Mouse (Mus musculus): ENCODE data around the gene Ptprt. TPM values are rescaled to one million over a fixed set of nuclear protein-coding genes. Genes with fewer than 3 reads are reported as not detected.

Gene Ptprt
- polyA plus RNA-seq, 1 experiment from 2014 or later: 0.61 TPM

GRCm38 (mm10) chr2:162531638-162532037, 129.3 kb downstream of the Ptprt start:
- H3K9ac ChIP-seq (ENCODE audit: low read length): no peak overlapping the region
- no peak for ATAC-seq (ENCODE audit: insufficient number of reproducible peaks, insufficient read depth, low FRiP score, low read depth)
- H3K4me3 ChIP-seq (ENCODE audit: control insufficient read depth in 1 of 2, insufficient read depth in 1 of 2, low read depth in 1 of 2, low read length in 2 of 2): no peak overlapping the region
- H3K4me1 ChIP-seq (ENCODE audit: control insufficient read depth in 2 of 2, insufficient read depth in 2 of 2, low read length in 2 of 2): no peaks in the 10 kb centered on the region
- H3K27ac ChIP-seq (replicated peaks in 1 of 2; ENCODE audit: control insufficient read depth in 1 of 2, insufficient read depth in 1 of 2, low read depth in 2 of 2, low read length in 2 of 2): no peak overlapping the region
- H3K4me2 ChIP-seq (ENCODE audit: low read length): no peak overlapping the region
- no peaks in the 10 kb centered on the region for H3K27me3 ChIP-seq (ENCODE audit: control insufficient read depth, insufficient read depth, low read length)
- no peaks in the 10 kb centered on the region for H3K36me3 ChIP-seq (ENCODE audit: control insufficient read depth, insufficient read depth, low read length)
- WGBS: 69% methylated on average over 7 of the region's 7 CpGs
- H3K9me3 ChIP-seq (ENCODE audit: control insufficient read depth, low read length): peaks cover 7% of the 10 kb centered on the region; the same call in 1 of the 2 replicates

- H3K36me3 ChIP-seq (ENCODE audit: control insufficient read depth, insufficient read depth, low read length): no peaks in the 10 kb centered on the region
- H3K4me3 ChIP-seq (ENCODE audit: control insufficient read depth in 1 of 2, insufficient read depth in 1 of 2, low read depth in 1 of 2, low read length in 2 of 2): no peak overlapping the region
- H3K4me1 ChIP-seq (ENCODE audit: control insufficient read depth in 2 of 2, insufficient read depth in 2 of 2, low read length in 2 of 2): no peaks in the 10 kb centered on the region
- ATAC-seq (ENCODE audit: insufficient number of reproducible peaks, insufficient read depth, low FRiP score, low read depth): no peak
- 81% methylated on average over 3 of the region's 3 CpGs for WGBS
- H3K27me3 ChIP-seq (ENCODE audit: control insufficient read depth, insufficient read depth, low read length): no peaks in the 10 kb centered on the region
- H3K9ac ChIP-seq (ENCODE audit: low read length): no peak overlapping the region
- H3K9me3 ChIP-seq (ENCODE audit: control insufficient read depth, low read length): no peaks in the 10 kb centered on the region
- no peak overlapping the region for H3K4me2 ChIP-seq (ENCODE audit: low read length)
- H3K27ac ChIP-seq (replicated peaks in 1 of 2; ENCODE audit: control insufficient read depth in 1 of 2, insufficient read depth in 1 of 2, low read depth in 2 of 2, low read length in 2 of 2): no peak overlapping the region
These were observed 132.0 kb downstream of the Ptprt start for GRCm38 (mm10) chr2:162528911-162529310.

- Histone ChIP-seq H3K4me2 (ENCODE audit: low read length) (no peak overlapping the region), H3K4me3 (ENCODE audit: control insufficient read depth in 1 of 2, insufficient read depth in 1 of 2, low read depth in 1 of 2, low read length in 2 of 2) (no peak overlapping the region)
These were observed 145.0 kb downstream of the Ptprt start for GRCm38 (mm10) chr2:162515993-162516392.

GRCm38 (mm10) chr2:162513072-162513471, 147.9 kb downstream of the Ptprt start:
- peaks cover 0 to 2% of the 10 kb centered on the region in 2 experiments; a peak in 1 of 4 replicates for H3K4me1 ChIP-seq (ENCODE audit: control insufficient read depth in 2 of 2, insufficient read depth in 2 of 2, low read length in 2 of 2)
- no peaks in the 10 kb centered on the region for H3K36me3 ChIP-seq (ENCODE audit: control insufficient read depth, insufficient read depth, low read length)
- H3K4me2 ChIP-seq (ENCODE audit: low read length): no peak overlapping the region
- H3K27me3 ChIP-seq (ENCODE audit: control insufficient read depth, insufficient read depth, low read length): no peaks in the 10 kb centered on the region
- WGBS: 46% methylated on average over 4 of the region's 4 CpGs
- H3K4me3 ChIP-seq (ENCODE audit: control insufficient read depth in 1 of 2, insufficient read depth in 1 of 2, low read depth in 1 of 2, low read length in 2 of 2): no peak overlapping the region
- no peak overlapping the region for H3K27ac ChIP-seq (replicated peaks in 1 of 2; ENCODE audit: control insufficient read depth in 1 of 2, insufficient read depth in 1 of 2, low read depth in 2 of 2, low read length in 2 of 2)
- no peak for ATAC-seq (ENCODE audit: insufficient number of reproducible peaks, insufficient read depth, low FRiP score, low read depth)
- H3K9me3 ChIP-seq (ENCODE audit: control insufficient read depth, low read length): no peaks in the 10 kb centered on the region
- H3K9ac ChIP-seq (ENCODE audit: low read length): no peak overlapping the region

More at GRCm38 (mm10) chr2:162515993-162516392, 145.0 kb downstream of the Ptprt start:
- no peaks in the 10 kb centered on the region for H3K27me3 ChIP-seq (ENCODE audit: control insufficient read depth, insufficient read depth, low read length)
- H3K27ac ChIP-seq (replicated peaks in 1 of 2; ENCODE audit: control insufficient read depth in 1 of 2, insufficient read depth in 1 of 2, low read depth in 2 of 2, low read length in 2 of 2): no peak overlapping the region
- no peak for ATAC-seq (ENCODE audit: insufficient number of reproducible peaks, insufficient read depth, low FRiP score, low read depth)
- H3K4me1 ChIP-seq (ENCODE audit: control insufficient read depth in 2 of 2, insufficient read depth in 2 of 2, low read length in 2 of 2): peaks cover 0 to 2% of the 10 kb centered on the region in 2 experiments; a peak in 1 of 4 replicates
- no peak overlapping the region for H3K9ac ChIP-seq (ENCODE audit: low read length)
- H3K36me3 ChIP-seq (ENCODE audit: control insufficient read depth, insufficient read depth, low read length): no peaks in the 10 kb centered on the region
- 78% methylated on average over 8 of the region's 8 CpGs for WGBS
- no peaks in the 10 kb centered on the region for H3K9me3 ChIP-seq (ENCODE audit: control insufficient read depth, low read length)

- Histone ChIP-seq H3K9ac (ENCODE audit: low read length) (no peak overlapping the region), H3K27ac (replicated peaks in 1 of 2; ENCODE audit: control insufficient read depth in 1 of 2, insufficient read depth in 1 of 2, low read depth in 2 of 2, low read length in 2 of 2) (no peak overlapping the region), H3K9me3 (ENCODE audit: control insufficient read depth, low read length) (no peaks in the 10 kb centered on the region), H3K4me1 (ENCODE audit: control insufficient read depth in 2 of 2, insufficient read depth in 2 of 2, low read length in 2 of 2) (peaks cover 0 to 2% of the 10 kb centered on the region in 2 experiments; a peak in 1 of 4 replicates), H3K36me3 (ENCODE audit: control insufficient read depth, insufficient read depth, low read length) (no peaks in the 10 kb centered on the region), H3K4me3 (ENCODE audit: control insufficient read depth in 1 of 2, insufficient read depth in 1 of 2, low read depth in 1 of 2, low read length in 2 of 2) (no peak overlapping the region), H3K27me3 (ENCODE audit: control insufficient read depth, insufficient read depth, low read length) (no peaks in the 10 kb centered on the region), H3K4me2 (ENCODE audit: low read length) (no peak overlapping the region)
- WGBS: 80% methylated on average over 1 of the region's 1 CpGs
- no peak for ATAC-seq (ENCODE audit: insufficient number of reproducible peaks, insufficient read depth, low FRiP score, low read depth)
These were observed 148.9 kb downstream of the Ptprt start for GRCm38 (mm10) chr2:162512094-162512493.

GRCm38 (mm10) chr2:162509016-162509415, 151.9 kb downstream of the Ptprt start:
- H3K27ac ChIP-seq (replicated peaks in 1 of 2; ENCODE audit: control insufficient read depth in 1 of 2, insufficient read depth in 1 of 2, low read depth in 2 of 2, low read length in 2 of 2): no peak overlapping the region
- no peaks in the 10 kb centered on the region for H3K27me3 ChIP-seq (ENCODE audit: control insufficient read depth, insufficient read depth, low read length)
- peaks cover 0 to 2% of the 10 kb centered on the region in 2 experiments; a peak in 1 of 4 replicates for H3K4me1 ChIP-seq (ENCODE audit: control insufficient read depth in 2 of 2, insufficient read depth in 2 of 2, low read length in 2 of 2)
- no peak overlapping the region for H3K9ac ChIP-seq (ENCODE audit: low read length)
- ATAC-seq (ENCODE audit: insufficient number of reproducible peaks, insufficient read depth, low FRiP score, low read depth): no peak
- H3K4me2 ChIP-seq (ENCODE audit: low read length): no peak overlapping the region
- H3K36me3 ChIP-seq (ENCODE audit: control insufficient read depth, insufficient read depth, low read length): no peaks in the 10 kb centered on the region
- 62% methylated on average over 5 of the region's 5 CpGs for WGBS
- H3K4me3 ChIP-seq (ENCODE audit: control insufficient read depth in 1 of 2, insufficient read depth in 1 of 2, low read depth in 1 of 2, low read length in 2 of 2): no peak overlapping the region
- H3K9me3 ChIP-seq (ENCODE audit: control insufficient read depth, low read length): no peaks in the 10 kb centered on the region

GRCm38 (mm10) chr2:162507664-162508063, 153.3 kb downstream of the Ptprt start:
- Histone ChIP-seq H3K36me3 (ENCODE audit: control insufficient read depth, insufficient read depth, low read length) (no peaks in the 10 kb centered on the region), H3K9ac (ENCODE audit: low read length) (no peak overlapping the region), H3K4me3 (ENCODE audit: control insufficient read depth in 1 of 2, insufficient read depth in 1 of 2, low read depth in 1 of 2, low read length in 2 of 2) (no peak overlapping the region), H3K4me2 (ENCODE audit: low read length) (no peak overlapping the region), H3K4me1 (ENCODE audit: control insufficient read depth in 2 of 2, insufficient read depth in 2 of 2, low read length in 2 of 2) (no peaks in the 10 kb centered on the region), H3K27me3 (ENCODE audit: control insufficient read depth, insufficient read depth, low read length) (no peaks in the 10 kb centered on the region), H3K27ac (replicated peaks in 1 of 2; ENCODE audit: control insufficient read depth in 1 of 2, insufficient read depth in 1 of 2, low read depth in 2 of 2, low read length in 2 of 2) (no peak overlapping the region), H3K9me3 (ENCODE audit: control insufficient read depth, low read length) (no peaks in the 10 kb centered on the region)
- 84% methylated on average over 10 of the region's 10 CpGs for WGBS
- ATAC-seq (ENCODE audit: insufficient number of reproducible peaks, insufficient read depth, low FRiP score, low read depth): no peak

GRCm38 (mm10) chr2:162504850-162505249, 156.1 kb downstream of the Ptprt start:
- H3K4me1 ChIP-seq (ENCODE audit: control insufficient read depth in 2 of 2, insufficient read depth in 2 of 2, low read length in 2 of 2): no peaks in the 10 kb centered on the region
- no peak for ATAC-seq (ENCODE audit: insufficient number of reproducible peaks, insufficient read depth, low FRiP score, low read depth)
- no peaks in the 10 kb centered on the region for H3K27me3 ChIP-seq (ENCODE audit: control insufficient read depth, insufficient read depth, low read length)
- H3K4me3 ChIP-seq (ENCODE audit: control insufficient read depth in 1 of 2, insufficient read depth in 1 of 2, low read depth in 1 of 2, low read length in 2 of 2): no peak overlapping the region
- H3K9ac ChIP-seq (ENCODE audit: low read length): no peak overlapping the region
- 73% methylated on average over 4 of the region's 4 CpGs for WGBS
- H3K36me3 ChIP-seq (ENCODE audit: control insufficient read depth, insufficient read depth, low read length): no peaks in the 10 kb centered on the region
- H3K9me3 ChIP-seq (ENCODE audit: control insufficient read depth, low read length): no peaks in the 10 kb centered on the region
- H3K4me2 ChIP-seq (ENCODE audit: low read length): no peak overlapping the region
- no peak overlapping the region for H3K27ac ChIP-seq (replicated peaks in 1 of 2; ENCODE audit: control insufficient read depth in 1 of 2, insufficient read depth in 1 of 2, low read depth in 2 of 2, low read length in 2 of 2)

All from heart, embryonic 14.5 days (tissue).